Mouse (Mus musculus) liver, embryonic 14.5 days (tissue): ENCODE measurements at regions not wholly inside any gene's neighbourhood (a gene's known extent, or its start where the extent isn't known, plus 50 kb on each side); places are given as distances from the start of the nearest gene placed in this dataset.

Source experiments
- CTCF ChIP-seq: IDR thresholded peaks from 2 replicates; pipeline ENCODE4 v1.5.1; 2016; ENCODE audit warnings: antibody characterized with exemption, low read depth, control low read depth
- EP300 ChIP-seq: IDR thresholded peaks from 2 replicates; pipeline ENCODE4 v1.6.1; 2016; ENCODE audit warnings: antibody characterized with exemption, low read depth

DNA sequence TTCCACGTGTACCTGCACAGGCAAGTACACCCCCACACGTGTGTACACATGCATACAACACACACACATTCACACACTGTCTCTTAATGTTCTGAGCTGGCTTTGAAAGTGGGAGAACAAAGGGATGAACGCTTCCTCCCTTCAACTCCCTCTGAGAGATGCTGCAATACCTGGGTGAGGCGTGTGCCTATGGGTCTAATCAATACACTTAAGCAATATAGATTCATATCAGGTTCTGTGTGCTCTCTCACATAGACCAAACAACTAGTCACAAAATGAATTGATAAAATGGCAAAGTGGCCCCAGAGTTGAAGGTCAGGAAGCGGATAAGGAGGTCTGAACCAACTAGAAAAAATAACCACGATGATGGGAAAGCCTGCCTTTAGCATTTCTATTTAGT, 116.1 kb upstream of the Plcz1 start:
- TF ChIP-seq CTCF (no peak), EP300 (no peak)
